ENCODE assay signal across 13 mouse cellular contexts in genomic region chr14:79660467-79660866, GRCm38 (mm10). TPM values are rescaled to one million over a fixed set of nuclear protein-coding genes. Genes with fewer than 3 reads are reported as not detected.
A peak's percentile ranks its signal among the peaks of the same experiment; 100 is the strongest.
DNase-seq lines count a peak whose midpoint lies in the region; ATAC-seq and TF ChIP-seq lines count a peak whose summit lies in the region.
"Had no signal": no experiment of that assay in that cellular context is flagged by ENCODE, and none has a peak within 500 bp of the region (broad histone marks: within the 10 kb centered on the region; RNA-seq: fewer than 3 reads in every experiment).

No protein-coding gene starts in this region.

- no peak for TF ChIP-seq CTCF in kidney, postnatal 0 days (IDR thresholded peaks at IDR 0.05; ENCODE audit: low read depth)
- TF ChIP-seq CTCF in lung, postnatal 0 days (IDR thresholded peaks at IDR 0.05), result no peak

- ATAC-seq in heart, embryonic 13.5 days (ENCODE audit: extremely low read depth, insufficient number of reproducible peaks, low FRiP score, low TSS enrichment), result no peak
- peak; percentile 26; the same call in 1 of the 2 replicates for ATAC-seq in kidney, postnatal 0 days (replicated peaks; ENCODE audit: low FRiP score, low read depth)
- ATAC-seq in embryonic facial prominence, embryonic 13.5 days (ENCODE audit: insufficient number of reproducible peaks, insufficient read depth, low FRiP score, low TSS enrichment, low read depth), result no peak
- peak; percentile 80 for ATAC-seq in lung, postnatal 0 days
- no peak for ATAC-seq in activated CD4-positive, CD25-positive, alpha-beta regulatory T cell, adult 4 months

- WGBS in heart, embryonic 13.5 days, result 59% methylated on average over 5 of the region's 5 CpGs
- 33% methylated on average over 5 of the region's 5 CpGs for WGBS in kidney, postnatal 0 days
- WGBS in embryonic facial prominence, embryonic 13.5 days, result 36% methylated on average over 5 of the region's 5 CpGs
- 38% methylated on average over 5 of the region's 5 CpGs for WGBS in lung, postnatal 0 days

- no peak overlapping the region for H3K4me3 ChIP-seq in heart, embryonic 13.5 days
- H3K4me3 ChIP-seq in kidney, postnatal 0 days (replicated peaks; ENCODE audit: low read depth, low read length), result no peak overlapping the region
- peak overlapping the region; percentile 36; the same call in 1 of the 2 replicates for H3K4me3 ChIP-seq in embryonic facial prominence, embryonic 13.5 days
- no peak overlapping the region for H3K4me3 ChIP-seq in lung, postnatal 0 days (ENCODE audit: low read depth, low read length)
- H3K4me3 ChIP-seq: stomach, embryonic 15.5 days had no signal

- peaks cover 13% of the 10 kb centered on the region for H3K4me1 ChIP-seq in heart, embryonic 13.5 days
- no peaks in the 10 kb centered on the region for H3K4me1 ChIP-seq in kidney, postnatal 0 days (replicated peaks; ENCODE audit: insufficient read depth, low read length)
- peaks cover 14% of the 10 kb centered on the region for H3K4me1 ChIP-seq in embryonic facial prominence, embryonic 13.5 days
- H3K4me1 ChIP-seq in lung, postnatal 0 days (ENCODE audit: insufficient read depth, low read depth, low read length), result 0 out of 2 replicates have a peak, but pooled peaks cover 3% of the 10 kb centered on the region

- no peak overlapping the region for H3K9ac ChIP-seq in heart, embryonic 13.5 days
- H3K9ac ChIP-seq in kidney, postnatal 0 days (ENCODE audit: low read depth, low read length), result no peak overlapping the region
- H3K9ac ChIP-seq in embryonic facial prominence, embryonic 13.5 days, result no peak overlapping the region
- no peak overlapping the region for H3K9ac ChIP-seq in lung, postnatal 0 days (replicated peaks; ENCODE audit: low read depth)
- H3K9ac ChIP-seq: liver, embryonic 14.5 days; stomach, embryonic 15.5 days had no signal

- no peak overlapping the region for H3K27ac ChIP-seq in heart, embryonic 13.5 days (replicated peaks)
- H3K27ac ChIP-seq in kidney, postnatal 0 days, result no peak overlapping the region
- peak overlapping the region; percentile 74; the same call in 1 of the 2 replicates for H3K27ac ChIP-seq in embryonic facial prominence, embryonic 13.5 days
- H3K27ac ChIP-seq in lung, postnatal 0 days (ENCODE audit: low read length), result no peak overlapping the region; the same call in 1 of the 2 replicates
- H3K27ac ChIP-seq: liver, embryonic 14.5 days; stomach, embryonic 15.5 days had no signal

- DNase-seq in heart, adult 8-10 months (ENCODE audit: low spot score), result no peak
- DNase-seq in kidney, postnatal 0 days (ENCODE audit: low spot score), result no peak
- DNase-seq in kidney, postnatal 36 days, result no peak
- DNase-seq in lung, postnatal 0 days (ENCODE audit: low spot score), result peak; percentile 59
- DNase-seq in thymus, postnatal 14 days, result no peak

- TF ChIP-seq EP300 in lung, postnatal 0 days (IDR thresholded peaks at IDR 0.05), result peak; percentile 75

- H3K9me3 ChIP-seq in heart, embryonic 13.5 days, result no peaks in the 10 kb centered on the region
- H3K9me3 ChIP-seq in kidney, postnatal 0 days (replicated peaks; ENCODE audit: low read length), result no peaks in the 10 kb centered on the region
- H3K9me3 ChIP-seq in embryonic facial prominence, embryonic 13.5 days, result no peaks in the 10 kb centered on the region
- no peaks in the 10 kb centered on the region for H3K9me3 ChIP-seq in lung, postnatal 0 days (ENCODE audit: low read length)
- H3K9me3 ChIP-seq: midbrain, embryonic 10.5 days; stomach, embryonic 15.5 days had no signal

- H3K36me3 ChIP-seq in heart, embryonic 13.5 days, result no peaks in the 10 kb centered on the region
- H3K36me3 ChIP-seq in kidney, postnatal 0 days (ENCODE audit: insufficient read depth, low read length), result no peaks in the 10 kb centered on the region
- no peaks in the 10 kb centered on the region for H3K36me3 ChIP-seq in embryonic facial prominence, embryonic 13.5 days
- H3K36me3 ChIP-seq in lung, postnatal 0 days (ENCODE audit: insufficient read depth, low read length), result no peaks in the 10 kb centered on the region
- H3K36me3 ChIP-seq: midbrain, embryonic 10.5 days; stomach, embryonic 15.5 days had no signal

- H3K27me3 ChIP-seq in heart, embryonic 13.5 days (replicated peaks), result peaks cover 20% of the 10 kb centered on the region; the same call in 1 of the 2 replicates
- no peaks in the 10 kb centered on the region for H3K27me3 ChIP-seq in kidney, postnatal 0 days (ENCODE audit: insufficient read depth, low read length)
- H3K27me3 ChIP-seq in embryonic facial prominence, embryonic 13.5 days, result peaks cover 10% of the 10 kb centered on the region
- no peaks in the 10 kb centered on the region for H3K27me3 ChIP-seq in lung, postnatal 0 days (replicated peaks; ENCODE audit: insufficient read depth, low read length)
- H3K27me3 ChIP-seq: stomach, embryonic 15.5 days had no signal

- H3K4me2 ChIP-seq in heart, embryonic 13.5 days, result peak overlapping the region; percentile 65
- H3K4me2 ChIP-seq in kidney, postnatal 0 days (ENCODE audit: low read length), result peak overlapping the region; percentile 60
- H3K4me2 ChIP-seq in embryonic facial prominence, embryonic 13.5 days, result peak overlapping the region; percentile 61
- H3K4me2 ChIP-seq in lung, postnatal 0 days (replicated peaks; ENCODE audit: low read depth, low read length), result peak overlapping the region; percentile 52; the same call in 1 of the 2 replicates

RNA-seq across cellular contexts. Expression of gene Cnmd, which starts 1.5 kb away (rescaled TPM):
- 2.2 and 2.9 TPM in 2 replicates for polyA plus RNA-seq in heart, embryonic 13.5 days (2015; fragmentation: Nextera tagmentation; extraction: Ambion mirVana)
- total RNA-seq in heart, adult 8-10 months (2022), result 1 to 10 TPM; 3.6 to 5.6 (median 4.0) TPM
- 1.7 and 3.1 TPM in 2 replicates for polyA plus RNA-seq in kidney, postnatal 0 days (2015; fragmentation: Nextera tagmentation; extraction: Ambion mirVana)
- polyA plus RNA-seq in embryonic facial prominence, embryonic 13.5 days (2015; fragmentation: Nextera tagmentation; extraction: Ambion mirVana), result 124 and 179 TPM in 2 replicates
- polyA plus RNA-seq in lung, postnatal 0 days (2015; fragmentation: Nextera tagmentation; extraction: Ambion mirVana), result 0.23 and 0.26 TPM in 2 replicates
- not detected for polyA plus RNA-seq in activated CD4-positive, CD25-positive, alpha-beta regulatory T cell, adult 4 months (2017; shearing (Covaris generic))
- total RNA-seq: MEL; neutrophil, adult 5-6 weeks had no signal

Comparison
In these comparisons a context has a peak if more than half of its experiments do, and no peak if none do; other contexts are left out.
1. ATAC-seq: peak in kidney, postnatal 0 days (single experiment) and lung, postnatal 0 days (single experiment); none in heart, embryonic 13.5 days (single experiment), embryonic facial prominence, embryonic 13.5 days (single experiment) and activated CD4-positive, CD25-positive, alpha-beta regulatory T cell, adult 4 months (single experiment).
2. RNA of gene Cnmd, which starts 1.5 kb away (polyA plus RNA-seq): 124 to 179 TPM in embryonic facial prominence, embryonic 13.5 days; 2.2 to 2.9 TPM in heart, embryonic 13.5 days, 1.7 to 3.1 TPM in kidney, postnatal 0 days, 0.23 to 0.26 TPM in lung, postnatal 0 days and not detected in activated CD4-positive, CD25-positive, alpha-beta regulatory T cell, adult 4 months; every median in the first group is over 10 times any median in the second.
3. Peak in every context shown above with its lines, with median percentiles within 50 percentile points of each other: H3K4me2 ChIP-seq.